Mouse (Mus musculus) layer of hippocampus, postnatal 25 days (tissue): ENCODE data around the gene Layn. TPM values are rescaled to one million over a fixed set of nuclear protein-coding genes. Genes with fewer than 3 reads are reported as not detected.
A peak's percentile ranks its signal among the peaks of the same experiment; 100 is the strongest.

Experiments used
- DNase-seq, 2 experiments: peaks; one replicate each; pipeline ENCODE4 v3.0.0; 2022; ENCODE audit warnings: mixed read lengths in 2 of 2, low spot score in 1 of 2; ENCODE audit errors: extremely low spot score in 1 of 2
- microRNA-seq, 2 experiments: library from miRNA; unstranded; fragments of <30 nt; microRNA quantifications; one replicate each; pipeline ENCODE4 v1.2.0; 2021
- total RNA-seq, 2 experiments: library from RNA; stranded (reverse); gene quantifications; 2 replicates each; pipeline ENCODE4 v1.2.3; 2021

The Layn gene
- total RNA-seq, 2 experiments from 2014 or later = 5.6 to 6.9 TPM

DNA sequence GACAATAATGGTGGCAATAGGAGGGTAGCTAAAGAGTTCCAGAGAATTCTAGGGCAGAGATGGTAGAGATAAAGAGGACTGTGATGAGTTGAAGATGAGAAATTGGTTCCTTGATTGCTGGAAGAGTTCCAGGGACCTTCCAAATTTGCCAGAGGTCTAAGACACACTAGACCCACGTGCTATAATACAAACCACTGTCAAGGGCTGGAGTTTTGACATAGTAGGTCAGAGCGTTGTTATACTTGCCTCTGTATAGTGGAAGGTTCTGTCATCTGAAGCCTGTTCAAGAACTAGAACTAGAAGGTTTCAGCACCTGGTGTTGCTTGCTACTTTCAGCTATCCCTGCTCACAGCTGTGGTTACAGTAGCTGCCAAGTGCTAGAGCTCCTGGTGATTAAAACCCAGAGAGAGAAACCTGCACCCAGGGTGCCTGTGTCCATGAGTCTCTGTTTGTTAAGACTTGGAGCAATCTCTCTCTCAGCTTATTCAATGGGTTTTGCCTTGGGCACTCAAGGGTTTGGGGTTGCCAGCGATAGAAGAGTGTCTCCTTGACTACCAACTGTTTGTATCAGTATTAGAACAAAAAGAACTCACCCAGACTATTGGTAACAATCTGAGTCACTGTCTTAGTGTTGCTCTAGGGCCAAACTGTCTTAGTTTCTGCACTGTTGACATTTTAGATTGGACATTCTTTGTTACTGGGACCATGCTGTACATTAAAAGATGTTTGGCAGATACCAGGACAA lies 43.9 kb downstream of the Layn start:
- no peak for DNase-seq

GRCm38 (mm10) chr9:51032291-51032690 lies 44.6 kb downstream of the Layn start:
- no peak for DNase-seq

- no peak for DNase-seq
These were observed 45.3 kb downstream of the Layn start for GRCm38 (mm10) chr9:51031603-51032002.

DNA sequence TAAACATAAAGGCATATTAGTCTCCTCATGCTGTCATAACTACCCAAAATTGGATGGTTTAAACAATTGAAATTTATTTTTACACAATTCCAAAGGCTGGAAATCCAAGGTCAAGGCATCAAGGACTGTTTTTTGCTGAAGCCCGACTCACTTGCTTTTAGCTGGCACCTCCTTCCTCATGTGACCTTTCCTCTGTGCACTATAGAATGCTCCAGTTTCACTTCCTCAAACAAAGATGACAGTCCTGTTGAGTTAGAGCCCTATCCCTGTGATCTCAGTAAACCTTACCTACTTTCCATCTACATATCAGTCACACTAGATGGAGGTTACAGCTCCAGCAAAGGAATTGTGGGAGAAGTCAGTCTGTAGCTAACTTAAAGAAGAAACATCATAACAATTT lies 46.7 kb downstream of the Layn start:
- no peak for DNase-seq

DNA sequence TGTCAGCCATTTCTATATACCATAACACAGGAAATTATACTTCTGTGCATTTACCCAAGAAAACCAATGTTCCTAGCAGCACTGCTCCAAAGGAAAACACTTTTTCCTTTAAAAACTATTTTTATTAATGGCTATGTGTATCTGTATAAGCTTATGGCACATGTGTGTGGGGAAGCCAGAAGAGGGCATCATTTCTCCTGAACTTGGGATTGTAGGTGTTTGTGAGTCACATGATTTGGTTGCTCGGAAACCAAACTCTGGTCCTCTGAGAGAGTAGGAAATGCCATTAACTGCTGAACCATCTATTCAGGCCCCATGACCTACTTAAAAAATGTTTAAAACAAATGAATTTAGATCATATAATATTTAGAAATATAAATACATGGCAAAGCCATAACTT lies 49.9 kb downstream of the Layn start:
- DNase-seq = no peak

- no peak for DNase-seq
These were observed 55.6 kb downstream of the Layn start for GRCm38 (mm10) chr9:51021123-51021795.

- no peak for DNase-seq
These were observed 56.5 kb downstream of the Layn start for GRCm38 (mm10) chr9:51020351-51020750.

DNA sequence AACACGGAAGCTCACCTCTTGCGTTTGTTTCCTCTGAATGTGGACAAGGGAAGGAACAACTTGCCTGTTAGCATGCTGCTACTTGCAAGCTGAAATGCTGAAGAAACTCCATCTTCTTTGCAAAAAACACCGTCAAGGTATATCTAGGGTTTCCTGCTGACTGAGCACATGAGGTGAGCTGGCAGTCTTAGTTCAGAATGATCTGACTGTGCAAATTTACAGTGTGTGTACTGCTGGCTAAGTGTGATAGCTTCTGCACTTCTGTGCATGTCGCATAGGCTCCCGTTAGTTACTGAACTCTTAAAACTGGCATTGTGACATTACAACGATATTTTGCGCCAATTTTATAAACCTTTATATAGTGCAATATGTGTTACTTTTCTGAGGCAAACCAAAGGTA lies 57.2 kb downstream of the Layn start:
- DNase-seq = no peak

DNA sequence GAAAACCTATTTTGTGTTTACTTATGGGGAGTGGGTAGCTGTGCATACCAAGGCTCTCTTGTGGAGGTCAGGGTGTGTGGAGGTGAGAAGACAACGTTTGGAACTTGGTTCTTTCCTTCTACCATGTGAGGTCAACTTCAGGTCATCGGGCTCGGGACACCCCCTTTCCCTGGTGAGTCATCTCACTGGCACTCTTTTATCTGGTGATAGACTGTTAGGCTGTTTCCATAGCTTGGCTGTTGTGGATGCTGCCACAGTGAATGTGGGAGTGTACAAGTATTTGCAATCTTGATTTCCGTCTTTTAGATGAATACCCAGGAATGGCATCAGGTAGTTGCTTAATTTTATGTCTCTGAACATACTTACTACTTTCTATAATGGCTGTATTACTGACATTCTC lies 61.2 kb downstream of the Layn start:
- no peak for DNase-seq

- no peak for DNase-seq
These were observed 63.2 kb downstream of the Layn start for GRCm38 (mm10) chr9:51013644-51014043.

DNA sequence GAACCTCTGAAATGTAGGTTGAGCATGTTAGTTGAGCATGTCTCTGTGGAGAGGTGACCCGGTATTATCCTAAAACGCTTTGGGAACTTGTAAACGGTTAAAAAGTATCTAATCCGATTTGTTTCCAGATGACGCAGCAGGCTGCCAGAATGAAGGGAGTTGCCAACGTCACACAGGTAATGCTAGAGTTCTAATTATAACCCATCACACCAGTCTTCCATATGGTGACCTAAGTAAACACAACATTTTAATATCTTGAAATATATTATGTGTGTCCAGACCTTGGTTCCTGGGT lies 67.3 kb downstream of the Layn start:
- no peak for DNase-seq

GRCm38 (mm10) chr9:51008841-51009655 lies 67.8 kb downstream of the Layn start, which contains the start of gene Sik2:
Gene Sik2 (minus strand): TSS chr9:51009073.
- DNase-seq = peak; percentile 77

- DNase-seq = peak in 1 of 2 experiments; percentile 7
These were observed 68.6 kb downstream of the Layn start for GRCm38 (mm10) chr9:51008068-51008840.

- no peak for DNase-seq
These were observed 69.2 kb downstream of the Layn start for GRCm38 (mm10) chr9:51007726-51008067.

GRCm38 (mm10) chr9:51006846-51007245 lies 70.0 kb downstream of the Layn start:
- peak; percentile 27 to 76 for DNase-seq

Small RNA genes lying within 50 kb of the gene (microRNA-seq; reads per million reads assigned to microRNA genes)
- gene Mir34b = 10.8 to 14.9 reads per million in 2 experiments
- gene Mir34c = 233 to 442 reads per million in 2 experiments

Other genes starting within 250 kb of the Layn start
- 10 to 100 TPM; 17.2 to 17.4 TPM for gene Ppp2r1b, start 231.8 kb downstream of the Layn start, total RNA-seq
- gene Sik2, start 68.0 kb downstream of the Layn start, total RNA-seq = 10 to 100 TPM; 36.0 to 38.3 TPM
- not detected for gene Btg4, start 16.2 kb downstream of the Layn start, total RNA-seq
- not detected for gene 4833427G06Rik, start 25.0 kb upstream of the Layn start, total RNA-seq
- not detected for gene Gm32742, start 88.4 kb upstream of the Layn start, total RNA-seq
- under 1 TPM in 1 of 2 experiments, not detected in 1; 0.10 TPM for gene Pou2af1, start 136.6 kb upstream of the Layn start, total RNA-seq
- gene Colca2, start 201.5 kb upstream of the Layn start, total RNA-seq = 1 to 10 TPM in 1 of 2 experiments, under 1 TPM in 1; 0.57 to 1.2 TPM